Mouse (Mus musculus) embryonic facial prominence, embryonic 11.5 days (tissue): ENCODE measurements around the gene Smn1. TPM values are rescaled to one million over a fixed set of nuclear protein-coding genes. Genes with fewer than 3 reads are reported as not detected.
"Not testable (repeated sequence)": the region's sequence is repeated elsewhere in the genome, so short reads cannot be mapped to it uniquely, and the experiment has no call there.

Source experiments
- ATAC-seq: fragments of 200-750 bp; cut with Nextera tagmentation; replicated peaks from 2 replicates; pipeline ENCODE4 v1.8.0; 2017; ENCODE audit warnings: low read depth; ENCODE audit not compliant: insufficient number of reproducible peaks, low FRiP score, low TSS enrichment
- DNase-seq: peaks from one replicate; pipeline ENCODE4 v3.0.0-alpha.2; 2015; ENCODE audit warnings: low spot score
- H3K27ac ChIP-seq: fragments of 300-500 bp; sonication (generic); replicated peaks from 2 replicates; pipeline ENCODE4 v1.5.1; 2014; ENCODE audit warnings: mild to moderate bottlenecking, low read depth, low read length, control low read depth
- H3K27me3 ChIP-seq: fragments of 300-500 bp; sonication (generic); 2 replicates; pipeline ENCODE4 v1.6.1; 2014; ENCODE audit warnings: mild to moderate bottlenecking, low read length, moderate library complexity, mixed read lengths; ENCODE audit not compliant: control insufficient read depth, insufficient read depth
- H3K36me3 ChIP-seq: fragments of 300-500 bp; sonication (generic); replicated peaks from 2 replicates; pipeline ENCODE4 v1.6.1; 2014; ENCODE audit warnings: low read depth, mild to moderate bottlenecking, low read length, moderate library complexity, mixed read lengths; ENCODE audit not compliant: control insufficient read depth, insufficient read depth
- H3K4me1 ChIP-seq: fragments of 300-500 bp; sonication (generic); 2 replicates; pipeline ENCODE4 v1.6.1; 2014; ENCODE audit warnings: low read length, mixed read lengths; ENCODE audit not compliant: control insufficient read depth, insufficient read depth
- H3K4me2 ChIP-seq: fragments of 300-500 bp; sonication (generic); 2 replicates; pipeline ENCODE4 v1.6.1; 2014; ENCODE audit warnings: low read depth, mild to moderate bottlenecking, control low read depth, low read length, moderate library complexity
- H3K4me3 ChIP-seq: fragments of 300-500 bp; sonication (generic); 2 replicates; pipeline ENCODE4 v1.5.1; 2014; ENCODE audit warnings: low read depth, low read length, control low read depth
- H3K9ac ChIP-seq: fragments of 300-500 bp; sonication (generic); replicated peaks from 2 replicates; pipeline ENCODE4 v1.6.1; 2014; ENCODE audit warnings: mild to moderate bottlenecking, control low read depth, low read length
- H3K9me3 ChIP-seq: fragments of 300-500 bp; sonication (generic); replicated peaks from 2 replicates; pipeline ENCODE4 v1.6.1; 2016; ENCODE audit warnings: mild to moderate bottlenecking, low read length, inconsistent platforms, mixed read lengths; ENCODE audit not compliant: control insufficient read depth
- polyA plus RNA-seq: library from polyadenylated mRNA; unstranded; fragments of >200 nt; fragmentation: Nextera tagmentation; extraction: Ambion mirVana; gene quantifications from 2 replicates; pipeline ENCODE4 v1.2.1, GENCODE M21; 2014

Smn1 gene
- polyA plus RNA-seq, 1 experiment from 2014 or later = 80.4 TPM

- H3K4me2 ChIP-seq, H3K4me3 ChIP-seq, DNase-seq, H3K36me3 ChIP-seq, ATAC-seq, H3K4me1 ChIP-seq, H3K9me3 ChIP-seq, H3K9ac ChIP-seq, H3K27ac ChIP-seq, H3K27me3 ChIP-seq: not testable (repeated sequence)
These were observed 58.5 kb downstream of the Smn1 start for GRCm38 (mm10) chr13:100183111-100183510.

Other genes with a start within 250 kb of the Smn1 start
- 4.1 and 7.2 TPM in 2 replicates for gene Cartpt, start 223.8 kb upstream of the Smn1 start, polyA plus RNA-seq
- gene Mccc2, start 109.2 kb upstream of the Smn1 start, polyA plus RNA-seq = 50.0 and 53.6 TPM in 2 replicates
- gene Bdp1, start 20.8 kb upstream of the Smn1 start, polyA plus RNA-seq = 19.2 and 26.3 TPM in 2 replicates
- 276 and 318 TPM in 2 replicates for gene Serf1, start 16.8 kb upstream of the Smn1 start, polyA plus RNA-seq
- 0.32 TPM in 2 replicates for gene Naip2, start 77.2 kb downstream of the Smn1 start, polyA plus RNA-seq
- gene Naip5, start 121.5 kb downstream of the Smn1 start, polyA plus RNA-seq = 0.14 and 0.17 TPM in 2 replicates
- 0.14 TPM in 1 of 2 replicates, not detected in the other for gene Naip6, start 192.8 kb downstream of the Smn1 start, polyA plus RNA-seq